Mouse (Mus musculus): ENCODE data around the gene Acbd4. TPM values are rescaled to one million over a fixed set of nuclear protein-coding genes. Genes with fewer than 3 reads are reported as not detected.

Acbd4 gene
- total and polyA plus RNA-seq, 3 experiments: 11.9 to 32.7 (median 22.1) TPM

- H3K9me3 ChIP-seq (replicated peaks): no peaks in the 10 kb centered on the region
- ATAC-seq (ENCODE audit: extremely low read depth, insufficient number of reproducible peaks, low FRiP score, poor library complexity, severe bottlenecking) (no peak), DNase-seq (ENCODE audit: low spot score) (no peak)
- peaks cover 3% of the 10 kb centered on the region; the same call in 1 of the 2 replicates for H3K27me3 ChIP-seq (ENCODE audit: insufficient read depth, low read length)
- H3K36me3 ChIP-seq (replicated peaks): peaks cover 38% of the 10 kb centered on the region
- no peak for TF ChIP-seq POLR2AphosphoS5 (IDR thresholded peaks at IDR 0.05; ENCODE audit: insufficient replicate concordance, low read depth, low read length)
- peak overlapping the region; percentile 66 for H3K4me3 ChIP-seq (ENCODE audit: low read depth, low read length)
- H3K4me1 ChIP-seq (ENCODE audit: insufficient read depth, low read depth, low read length): peaks cover 74% of the 10 kb centered on the region
Observed at GRCm38 (mm10) chr11:103133456-103134185, 32.1 kb downstream of the Acbd4 start.

DNA sequence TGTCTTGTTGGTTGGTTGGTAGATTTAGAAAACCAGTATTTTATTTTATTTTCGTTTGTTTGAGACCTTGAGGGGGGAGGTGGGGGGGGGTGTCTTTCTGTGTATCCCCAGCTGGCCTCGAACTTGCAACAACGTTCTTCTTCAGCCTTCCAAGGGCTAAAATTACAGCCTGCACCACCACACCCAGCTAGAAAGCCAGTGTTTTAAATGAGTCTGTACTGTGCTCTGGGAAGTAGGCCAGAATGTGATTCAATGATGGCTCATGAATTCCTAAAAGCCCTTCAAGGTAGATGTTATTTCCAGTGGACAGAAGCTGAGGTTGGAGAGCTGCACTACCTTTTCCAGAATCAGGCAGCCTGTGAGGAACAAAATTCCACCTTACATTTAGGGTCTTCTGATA is 32.7 kb downstream of the Acbd4 start:
- peaks cover 73% of the 10 kb centered on the region for H3K4me1 ChIP-seq (ENCODE audit: insufficient read depth, low read depth, low read length)
- ATAC-seq (ENCODE audit: extremely low read depth, insufficient number of reproducible peaks, low FRiP score, poor library complexity, severe bottlenecking) (no peak), DNase-seq (ENCODE audit: low spot score) (no peak)
- H3K27me3 ChIP-seq (ENCODE audit: insufficient read depth, low read length): peaks cover 5% of the 10 kb centered on the region; the same call in 1 of the 2 replicates
- TF ChIP-seq TAL1 (conservative IDR thresholded peaks at IDR 0.05; ENCODE audit: low read depth, low read length) (no peak), POLR2AphosphoS5 (IDR thresholded peaks at IDR 0.05; ENCODE audit: insufficient replicate concordance, low read depth, low read length) (no peak), GATA2 (IDR thresholded peaks at IDR 0.05; ENCODE audit: borderline replicate concordance, low read depth, low read length) (no peak), CTCF (IDR thresholded peaks at IDR 0.05; ENCODE audit: low read depth, low read length) (no peak), GATA1 (IDR thresholded peaks at IDR 0.05; ENCODE audit: borderline replicate concordance, low read length) (no peak)
- peaks cover 38% of the 10 kb centered on the region for H3K36me3 ChIP-seq (replicated peaks)
- H3K9me3 ChIP-seq (replicated peaks): no peaks in the 10 kb centered on the region
- H3K4me3 ChIP-seq (ENCODE audit: low read depth, low read length): peak overlapping the region; percentile 66; the same call in 1 of the 2 replicates

GRCm38 (mm10) chr11:103136039-103136577 is 34.6 kb downstream of the Acbd4 start:
- H3K4me3 ChIP-seq (ENCODE audit: low read depth, low read length): peak overlapping the region; percentile 54; the same call in 1 of the 2 replicates
- H3K4me1 ChIP-seq (ENCODE audit: insufficient read depth, low read depth, low read length): peaks cover 68% of the 10 kb centered on the region
- ATAC-seq (ENCODE audit: extremely low read depth, insufficient number of reproducible peaks, low FRiP score, poor library complexity, severe bottlenecking): peak; percentile 42; the same call in 1 of the 2 replicates

GRCm38 (mm10) chr11:103139951-103140762 is 38.7 kb downstream of the Acbd4 start:
- no peaks in the 10 kb centered on the region for H3K9me3 ChIP-seq (replicated peaks)
- H3K4me3 ChIP-seq (ENCODE audit: low read depth, low read length): no peak overlapping the region
- peaks cover 46% of the 10 kb centered on the region for H3K36me3 ChIP-seq (replicated peaks)
- TF ChIP-seq GATA2 (IDR thresholded peaks at IDR 0.05; ENCODE audit: borderline replicate concordance, low read depth, low read length) (no peak), POLR2AphosphoS5 (IDR thresholded peaks at IDR 0.05; ENCODE audit: insufficient replicate concordance, low read depth, low read length) (no peak), CTCF (IDR thresholded peaks at IDR 0.05; ENCODE audit: low read depth, low read length) (no peak), GATA1 (IDR thresholded peaks at IDR 0.05; ENCODE audit: borderline replicate concordance, low read length) (no peak), TAL1 (conservative IDR thresholded peaks at IDR 0.05; ENCODE audit: low read depth, low read length) (no peak)
- peaks cover 20% of the 10 kb centered on the region; the same call in 1 of the 2 replicates for H3K27me3 ChIP-seq (ENCODE audit: insufficient read depth, low read length)
- no peak for ATAC-seq (ENCODE audit: extremely low read depth, insufficient number of reproducible peaks, low FRiP score, poor library complexity, severe bottlenecking)
- DNase-seq (ENCODE audit: low spot score): no peak
- peaks cover 70% of the 10 kb centered on the region for H3K4me1 ChIP-seq (ENCODE audit: insufficient read depth, low read depth, low read length)

More at GRCm38 (mm10) chr11:103136039-103136577, 34.6 kb downstream of the Acbd4 start:
- H3K36me3 ChIP-seq (replicated peaks): peaks cover 41% of the 10 kb centered on the region
- TF ChIP-seq POLR2AphosphoS5 (IDR thresholded peaks at IDR 0.05; ENCODE audit: insufficient replicate concordance, low read depth, low read length) (no peak), TAL1 (conservative IDR thresholded peaks at IDR 0.05; ENCODE audit: low read depth, low read length) (peak; percentile 96)
- peaks cover 5% of the 10 kb centered on the region; the same call in 1 of the 2 replicates for H3K27me3 ChIP-seq (ENCODE audit: insufficient read depth, low read length)
- H3K9me3 ChIP-seq (replicated peaks): no peaks in the 10 kb centered on the region
- peak; percentile 61 for DNase-seq (ENCODE audit: low spot score)

DNA sequence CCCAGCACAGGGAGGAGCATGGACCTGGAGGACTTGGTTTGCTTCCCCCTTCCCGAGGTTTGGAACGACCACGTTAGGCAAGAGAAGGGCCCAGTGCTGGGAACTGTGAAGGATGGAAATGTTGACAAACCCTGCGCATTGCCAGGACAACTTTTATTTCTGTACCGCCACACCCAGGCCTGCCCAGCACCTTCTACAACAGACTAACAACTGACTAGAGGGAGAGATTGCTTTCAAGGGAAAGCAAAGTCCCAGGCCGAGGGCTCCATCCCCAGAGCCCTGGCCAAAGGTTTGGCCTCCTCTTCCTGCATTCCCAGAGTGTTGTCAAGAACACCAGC is 39.2 kb downstream of the Acbd4 start:
- peaks cover 64% of the 10 kb centered on the region for H3K4me1 ChIP-seq (ENCODE audit: insufficient read depth, low read depth, low read length)
- peaks cover 23% of the 10 kb centered on the region; the same call in 1 of the 2 replicates for H3K27me3 ChIP-seq (ENCODE audit: insufficient read depth, low read length)
- TF ChIP-seq GATA1 (IDR thresholded peaks at IDR 0.05; ENCODE audit: borderline replicate concordance, low read length) (no peak), CTCF (IDR thresholded peaks at IDR 0.05; ENCODE audit: low read depth, low read length) (no peak)
- ATAC-seq (ENCODE audit: extremely low read depth, insufficient number of reproducible peaks, low FRiP score, poor library complexity, severe bottlenecking) (no peak), DNase-seq (ENCODE audit: low spot score) (no peak)
- no peak overlapping the region for H3K4me3 ChIP-seq (ENCODE audit: low read depth, low read length)
- H3K36me3 ChIP-seq (replicated peaks): peaks cover 43% of the 10 kb centered on the region
- H3K9me3 ChIP-seq (replicated peaks): no peaks in the 10 kb centered on the region

- Histone ChIP-seq H3K4me1 (ENCODE audit: insufficient read depth, low read depth, low read length) (peaks cover 58% of the 10 kb centered on the region), H3K4me3 (ENCODE audit: low read depth, low read length) (no peak overlapping the region), H3K27me3 (ENCODE audit: insufficient read depth, low read length) (peaks cover 23% of the 10 kb centered on the region; the same call in 1 of the 2 replicates), H3K9me3 (replicated peaks) (no peaks in the 10 kb centered on the region), H3K36me3 (replicated peaks) (peaks cover 43% of the 10 kb centered on the region)
- ATAC-seq (ENCODE audit: extremely low read depth, insufficient number of reproducible peaks, low FRiP score, poor library complexity, severe bottlenecking) (no peak), DNase-seq (ENCODE audit: low spot score) (no peak)
- TF ChIP-seq POLR2AphosphoS5 (IDR thresholded peaks at IDR 0.05; ENCODE audit: insufficient replicate concordance, low read depth, low read length) (no peak), GATA1 (IDR thresholded peaks at IDR 0.05; ENCODE audit: borderline replicate concordance, low read length) (no peak), TAL1 (conservative IDR thresholded peaks at IDR 0.05; ENCODE audit: low read depth, low read length) (no peak), GATA2 (IDR thresholded peaks at IDR 0.05; ENCODE audit: borderline replicate concordance, low read depth, low read length) (no peak), CTCF (IDR thresholded peaks at IDR 0.05; ENCODE audit: low read depth, low read length) (no peak)
Observed at GRCm38 (mm10) chr11:103141101-103141943, 39.8 kb downstream of the Acbd4 start.
